Comparison of ENCODE assay signal across 18 mouse cellular contexts in genomic region chr10:111512036-111512568, GRCm38 (mm10). TPM values are rescaled to one million over a fixed set of nuclear protein-coding genes. Genes with fewer than 3 reads are reported as not detected.
DNase-seq lines count a peak whose midpoint lies in the region; ATAC-seq and TF ChIP-seq lines count a peak whose summit lies in the region.
"Had no signal": no experiment of that assay in that cellular context is flagged by ENCODE, and none has a peak within 500 bp of the region (broad histone marks: within the 10 kb centered on the region; RNA-seq: fewer than 3 reads in every experiment).

No protein-coding gene starts in this region.

- no peak overlapping the region for H3K9ac ChIP-seq in kidney, embryonic 15.5 days
- H3K9ac ChIP-seq in midbrain, embryonic 11.5 days (ENCODE audit: low read length): no peak overlapping the region
- H3K9ac ChIP-seq: heart, embryonic 13.5 days; hindbrain, embryonic 14.5 days; neural tube, embryonic 13.5 days had no signal

- H3K9me3 ChIP-seq in kidney, embryonic 15.5 days (replicated peaks): no peaks in the 10 kb centered on the region
- H3K9me3 ChIP-seq in midbrain, embryonic 11.5 days (ENCODE audit: control insufficient read depth, low read length): no peaks in the 10 kb centered on the region
- H3K9me3 ChIP-seq: heart, embryonic 13.5 days; neural tube, embryonic 13.5 days had no signal

- peak; percentile 88 for DNase-seq in heart, adult 11 months
- DNase-seq in heart, postnatal 10 days: no peak
- peak; percentile 80 for DNase-seq in kidney, adult 2 months
- peak; percentile 67 for DNase-seq in NIH3T3 (ENCODE audit: low read depth)
- peak; percentile 59 for DNase-seq in kidney, postnatal 14 days
- no peak for DNase-seq in midbrain, embryonic 11.5 days (ENCODE audit: low spot score, missing footprints)
- DNase-seq in left cerebral cortex, adult 11 months (ENCODE audit: low spot score): no peak
- DNase-seq: cerebellum, adult 9-11 months; retina, postnatal 1 day; thymus, postnatal 36 days had no signal

- no peak overlapping the region for H3K4me2 ChIP-seq in kidney, embryonic 15.5 days
- H3K4me2 ChIP-seq in midbrain, embryonic 11.5 days: no peak overlapping the region
- H3K4me2 ChIP-seq: heart, embryonic 13.5 days; hindbrain, embryonic 14.5 days; neural tube, embryonic 13.5 days had no signal

- H3K27me3 ChIP-seq in kidney, adult 2 months (replicated peaks; ENCODE audit: control insufficient read depth, insufficient read depth, low read length): no peaks in the 10 kb centered on the region
- no peaks in the 10 kb centered on the region for H3K27me3 ChIP-seq in kidney, embryonic 15.5 days
- H3K27me3 ChIP-seq in midbrain, embryonic 11.5 days (ENCODE audit: control insufficient read depth, insufficient read depth, low read length): no peaks in the 10 kb centered on the region
- H3K27me3 ChIP-seq: heart, embryonic 13.5 days; neural tube, embryonic 13.5 days had no signal

- no peak for TF ChIP-seq POLR2A in kidney, adult 2 months (IDR thresholded peaks at IDR 0.05; ENCODE audit: low read depth, low read length)

- 42% methylated on average over 10 of the region's 10 CpGs for WGBS in kidney, adult 2 months
- WGBS in kidney, embryonic 15.5 days: 68% methylated on average over 10 of the region's 10 CpGs
- 86% methylated on average over 10 of the region's 10 CpGs for WGBS in midbrain, embryonic 11.5 days

- no peak for TF ChIP-seq CTCF in kidney, adult 2 months (conservative IDR thresholded peaks at IDR 0.05; ENCODE audit: insufficient read depth, insufficient read length, low read depth, low read length)

- ATAC-seq in kidney, embryonic 15.5 days (replicated peaks; ENCODE audit: low FRiP score): no peak
- no peak for ATAC-seq in midbrain, embryonic 11.5 days (ENCODE audit: low FRiP score)
- ATAC-seq: CD4-positive, CD25-positive, alpha-beta regulatory T cell, adult 4 months; forebrain, embryonic 16.5 days had no signal

- intact Hi-C loops in heart, postnatal 10 days (cut with DNase I): no loop called here

- 0 out of 2 replicates have a peak overlapping the region, but pooled peaks have one; percentile 30 for H3K27ac ChIP-seq in kidney, adult 2 months (ENCODE audit: insufficient read depth, low read depth, low read length)
- no peak overlapping the region for H3K27ac ChIP-seq in kidney, embryonic 15.5 days
- H3K27ac ChIP-seq in midbrain, embryonic 11.5 days (ENCODE audit: low read depth, low read length): no peak overlapping the region
- H3K27ac ChIP-seq: heart, embryonic 13.5 days; hindbrain, embryonic 14.5 days; layer of hippocampus, adult 2 months; macrophage; neural tube, embryonic 13.5 days had no signal

- H3K4me1 ChIP-seq in kidney, adult 2 months (ENCODE audit: control insufficient read depth, insufficient read depth, low read length): peaks cover 8% of the 10 kb centered on the region; the same call in 1 of the 2 replicates
- peaks cover 52% of the 10 kb centered on the region for H3K4me1 ChIP-seq in kidney, embryonic 15.5 days
- H3K4me1 ChIP-seq in midbrain, embryonic 11.5 days (ENCODE audit: control insufficient read depth, insufficient read depth, low read length): peaks cover 5% of the 10 kb centered on the region; the same call in 1 of the 2 replicates

- H3K4me3 ChIP-seq in kidney, adult 2 months (ENCODE audit: insufficient read depth, low read depth, low read length): no peak overlapping the region
- no peak overlapping the region for H3K4me3 ChIP-seq in kidney, embryonic 15.5 days (replicated peaks)
- H3K4me3 ChIP-seq in midbrain, embryonic 11.5 days (ENCODE audit: low read depth, low read length): no peak overlapping the region
- H3K4me3 ChIP-seq: heart, embryonic 13.5 days; layer of hippocampus, adult 2 months; neural tube, embryonic 13.5 days had no signal

- no peaks in the 10 kb centered on the region for H3K36me3 ChIP-seq in kidney, adult 2 months (ENCODE audit: control insufficient read depth, insufficient read depth, low read length)
- no peaks in the 10 kb centered on the region for H3K36me3 ChIP-seq in kidney, embryonic 15.5 days
- H3K36me3 ChIP-seq in midbrain, embryonic 11.5 days (ENCODE audit: control insufficient read depth, insufficient read depth, low read length): no peaks in the 10 kb centered on the region
- H3K36me3 ChIP-seq: heart, embryonic 13.5 days; neural tube, embryonic 13.5 days had no signal

RNA-seq across cellular contexts. Expression of gene Phlda1, which starts 6.0 kb away (rescaled TPM):
- total RNA-seq in heart, postnatal 10 days (2021): 10 to 100 TPM; 16.9 to 20.8 TPM
- 7.8 and 9.5 TPM in 2 replicates for polyA plus RNA-seq in kidney, adult 2 months (2012; rRNA removed)
- polyA plus RNA-seq in kidney, embryonic 15.5 days (2015; fragmentation: Nextera tagmentation; extraction: Ambion mirVana): 38.2 and 38.6 TPM in 2 replicates
- polyA plus RNA-seq in midbrain, embryonic 11.5 days (2014; fragmentation: Nextera tagmentation; extraction: Ambion mirVana): 13.0 and 13.1 TPM in 2 replicates

RNA-seq across cellular contexts. Expression of gene Nap1l1, which starts 39.1 kb away (rescaled TPM):
- total RNA-seq in heart, postnatal 10 days (2021): 10 to 100 TPM; 82.6 to 85.2 TPM
- polyA plus RNA-seq in kidney, adult 2 months (2012; rRNA removed): 9.9 and 18.8 TPM in 2 replicates
- 249 and 270 TPM in 2 replicates for polyA plus RNA-seq in kidney, embryonic 15.5 days (2015; fragmentation: Nextera tagmentation; extraction: Ambion mirVana)
- 447 and 449 TPM in 2 replicates for polyA plus RNA-seq in midbrain, embryonic 11.5 days (2014; fragmentation: Nextera tagmentation; extraction: Ambion mirVana)

Comparison
In these comparisons a context has a peak if more than half of its experiments do, and no peak if none do; other contexts are left out.
1. DNase-seq: peak in heart, adult 11 months (single experiment), kidney, adult 2 months (single experiment), NIH3T3 (single experiment) and kidney, postnatal 14 days (single experiment); none in heart, postnatal 10 days (0 of 2), midbrain, embryonic 11.5 days (single experiment) and left cerebral cortex, adult 11 months (single experiment).
2. RNA of gene Nap1l1, which starts 39.1 kb away (polyA plus RNA-seq): 447 to 449 TPM in midbrain, embryonic 11.5 days and 249 to 270 TPM in kidney, embryonic 15.5 days; 9.9 to 18.8 TPM in kidney, adult 2 months; every median in the first group is over 10 times any median in the second.